Mouse (Mus musculus) forebrain, embryonic 11.5 days (tissue): Measurements from ENCODE around the gene Hist1h1c. TPM values are rescaled to one million over a fixed set of nuclear protein-coding genes. Genes with fewer than 3 reads are reported as not detected.
"Not testable (repeated sequence)": the region's sequence is repeated elsewhere in the genome, so short reads cannot be mapped to it uniquely, and the experiment has no call there.

ENCODE experiments used
- ATAC-seq: fragments of 200-750 bp; cut with Nextera tagmentation; replicated peaks from 2 replicates; pipeline ENCODE4 v1.8.0; 2017; ENCODE audit warnings: moderate TSS enrichment; ENCODE audit not compliant: low FRiP score
- DNase-seq: peaks from one replicate; pipeline ENCODE4 v3.0.0-alpha.2; 2017; ENCODE audit warnings: low spot score
- H3K27ac ChIP-seq: fragments of 300-500 bp; sonication (generic); 2 replicates; pipeline ENCODE4 v1.5.1; 2014; ENCODE audit warnings: low read depth, low read length
- H3K27me3 ChIP-seq: fragments of 300-500 bp; sonication (generic); 2 replicates; pipeline ENCODE4 v1.6.1; 2014; ENCODE audit warnings: mild to moderate bottlenecking, low read length, mixed read lengths; ENCODE audit not compliant: control insufficient read depth, insufficient read depth
- H3K36me3 ChIP-seq: fragments of 300-500 bp; sonication (generic); 2 replicates; pipeline ENCODE4 v1.6.1; 2014; ENCODE audit warnings: mild to moderate bottlenecking, low read length, moderate library complexity, mixed read lengths; ENCODE audit not compliant: control insufficient read depth, insufficient read depth
- H3K4me1 ChIP-seq: fragments of 300-500 bp; sonication (generic); replicated peaks from 2 replicates; pipeline ENCODE4 v1.6.1; 2014; ENCODE audit warnings: low read length, mixed read lengths; ENCODE audit not compliant: control insufficient read depth, insufficient read depth
- H3K4me2 ChIP-seq: fragments of 300-500 bp; sonication (generic); 2 replicates; pipeline ENCODE4 v1.6.1; 2014; ENCODE audit warnings: low read depth, mild to moderate bottlenecking, low read length, moderate library complexity, mixed read lengths; ENCODE audit not compliant: severe bottlenecking
- H3K4me3 ChIP-seq: fragments of 300-500 bp; sonication (generic); 2 replicates; pipeline ENCODE4 v1.5.1; 2014; ENCODE audit warnings: low read depth, low read length
- H3K9ac ChIP-seq: fragments of 300-500 bp; sonication (generic); 2 replicates; pipeline ENCODE4 v1.6.1; 2014; ENCODE audit warnings: low read length
- H3K9me3 ChIP-seq: fragments of 300-500 bp; sonication (generic); 2 replicates; pipeline ENCODE4 v1.6.1; 2016; ENCODE audit warnings: low read length, mixed read lengths; ENCODE audit not compliant: control insufficient read depth
- WGBS: fragments of 180-500 bp; shearing (Covaris S2); extraction: QIAGEN DNeasy Blood & Tissue Kit; methylation state at CpG from one replicate; pipeline ENCODE4 v1.1.7; 2014; 5-methylcytosine and 5-hydroxymethylcytosine counted together
- polyA plus RNA-seq: library from polyadenylated mRNA; unstranded; fragments of >200 nt; fragmentation: Nextera tagmentation; extraction: Ambion mirVana; gene quantifications from 2 replicates; pipeline ENCODE4 v1.2.1, GENCODE M21; 2014

Hist1h1c gene
- polyA plus RNA-seq, 1 experiment from 2014 or later: 15.2 TPM

DNA sequence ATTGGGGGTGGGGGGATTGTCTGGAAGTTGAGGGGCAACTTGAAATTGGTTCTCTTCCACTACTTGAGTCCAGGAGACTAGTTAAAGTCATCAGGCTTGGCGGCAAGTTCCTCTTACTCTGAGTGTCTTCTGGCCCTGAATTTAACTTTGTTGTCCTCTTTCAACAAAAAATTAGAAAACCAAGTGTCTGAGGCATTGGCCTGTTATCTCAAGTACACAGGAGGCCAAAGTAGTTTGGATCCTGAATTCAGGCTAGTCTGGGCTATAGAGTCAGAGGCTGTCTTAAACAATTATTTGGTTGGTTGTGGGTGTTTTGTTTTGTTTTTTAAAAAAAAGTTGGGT is 26.5 kb downstream of the Hist1h1c start:
- no peak overlapping the region for H3K4me3 ChIP-seq
- no peak for ATAC-seq
- no peaks in the 10 kb centered on the region for H3K36me3 ChIP-seq
- no peak overlapping the region for H3K9ac ChIP-seq
- 74% methylated on average over 1 of the region's 1 CpGs for WGBS
- H3K4me2 ChIP-seq: no peak overlapping the region
- no peaks in the 10 kb centered on the region for H3K27me3 ChIP-seq
- DNase-seq: no peak
- H3K4me1 ChIP-seq: peaks cover 4% of the 10 kb centered on the region; the same call in 1 of the 2 replicates
- no peaks in the 10 kb centered on the region for H3K9me3 ChIP-seq
- H3K27ac ChIP-seq: no peak overlapping the region

DNA sequence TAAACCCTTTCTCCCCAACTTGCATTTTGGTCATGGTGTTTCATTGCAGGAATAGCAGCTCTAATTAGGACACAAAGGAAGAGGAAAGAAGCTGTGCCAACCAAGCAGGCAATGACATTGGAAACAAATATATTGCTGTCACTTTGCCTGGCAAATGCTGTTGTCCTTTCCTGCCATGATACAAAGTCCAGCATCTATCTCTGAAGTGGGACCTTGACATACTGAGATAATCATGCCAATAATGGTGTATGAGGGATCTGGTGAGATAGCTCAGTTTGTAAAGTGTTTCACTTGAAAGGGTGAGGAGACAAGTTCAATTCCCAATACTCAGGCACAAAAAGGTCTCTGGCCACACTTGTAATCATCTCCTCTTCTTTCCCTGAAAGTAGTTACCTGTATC is 28.2 kb downstream of the Hist1h1c start:
- Histone ChIP-seq H3K4me1 (peaks cover 4% of the 10 kb centered on the region; the same call in 1 of the 2 replicates), H3K4me3 (no peak overlapping the region), H3K9me3 (no peaks in the 10 kb centered on the region), H3K27me3 (no peaks in the 10 kb centered on the region), H3K4me2 (no peak overlapping the region), H3K27ac (no peak overlapping the region), H3K36me3 (no peaks in the 10 kb centered on the region), H3K9ac (no peak overlapping the region)
- ATAC-seq (no peak), DNase-seq (no peak)

DNA sequence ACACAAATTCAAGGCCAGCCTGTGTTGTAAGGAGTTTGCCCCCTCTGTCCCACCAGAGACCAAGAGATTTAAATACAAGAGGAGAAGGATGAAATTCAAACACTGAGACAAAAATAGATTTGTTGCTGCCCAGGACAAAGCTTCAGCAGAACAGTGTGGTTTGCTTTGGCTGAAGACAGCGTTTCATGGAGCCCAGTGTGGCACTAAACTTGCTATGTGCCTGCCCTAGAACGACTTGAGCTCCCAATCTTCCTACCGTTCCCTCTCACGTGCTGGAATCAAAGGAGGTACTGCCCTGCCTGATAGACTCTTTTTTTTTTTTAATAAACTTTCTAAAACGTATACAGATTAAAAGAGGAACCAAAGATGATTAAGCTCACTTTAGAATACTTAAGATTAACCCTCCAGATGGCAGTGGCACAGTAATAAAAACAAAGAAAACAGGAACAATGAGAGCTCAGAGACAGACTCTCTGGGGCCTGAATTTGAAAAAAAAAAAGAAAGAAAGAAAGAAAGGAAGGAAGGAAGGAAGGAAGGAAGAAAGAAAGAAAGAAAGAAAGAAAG is 30.3 kb downstream of the Hist1h1c start:
- 0 out of 2 replicates have a peak, but pooled peaks cover 2% of the 10 kb centered on the region for H3K4me1 ChIP-seq
- H3K27me3 ChIP-seq: no peaks in the 10 kb centered on the region
- no peak overlapping the region for H3K4me2 ChIP-seq
- no peak for ATAC-seq
- no peak for DNase-seq
- H3K4me3 ChIP-seq: no peak overlapping the region
- H3K9me3 ChIP-seq: no peaks in the 10 kb centered on the region
- H3K27ac ChIP-seq: no peak overlapping the region
- H3K36me3 ChIP-seq: no peaks in the 10 kb centered on the region
- no peak overlapping the region for H3K9ac ChIP-seq
- 41% methylated on average over 5 of the region's 5 CpGs for WGBS

DNA sequence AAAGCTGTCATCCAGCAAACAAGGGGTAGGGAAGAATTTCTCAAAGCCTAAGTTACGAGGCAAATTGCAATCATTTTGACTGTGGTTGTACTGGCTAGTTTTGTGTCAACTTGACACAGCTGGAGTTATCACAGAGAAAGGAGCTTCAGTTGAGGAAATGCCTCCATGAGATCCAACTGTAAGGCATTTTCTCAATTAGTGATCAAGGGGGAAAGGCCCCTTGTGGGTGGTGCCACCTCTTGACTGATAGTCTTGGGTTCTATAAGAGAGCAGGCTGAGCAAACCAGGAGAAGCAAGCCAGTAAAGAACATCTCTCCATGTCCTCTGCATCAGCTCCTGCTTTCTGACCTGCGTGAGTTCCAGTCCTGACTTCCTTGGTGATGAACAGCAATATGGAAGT is 31.0 kb downstream of the Hist1h1c start, which contains the start of gene Trim38:
Gene Trim38, plus strand, starts transcription at position 301 of the 400 bp plus-strand sequence.
- not testable (repeated sequence) for DNase-seq, H3K4me3 ChIP-seq, H3K9ac ChIP-seq, H3K36me3 ChIP-seq, H3K4me2 ChIP-seq, H3K4me1 ChIP-seq, H3K27ac ChIP-seq, ATAC-seq, H3K9me3 ChIP-seq, H3K27me3 ChIP-seq
- 82% methylated on average over 2 of the region's 2 CpGs for WGBS

DNA sequence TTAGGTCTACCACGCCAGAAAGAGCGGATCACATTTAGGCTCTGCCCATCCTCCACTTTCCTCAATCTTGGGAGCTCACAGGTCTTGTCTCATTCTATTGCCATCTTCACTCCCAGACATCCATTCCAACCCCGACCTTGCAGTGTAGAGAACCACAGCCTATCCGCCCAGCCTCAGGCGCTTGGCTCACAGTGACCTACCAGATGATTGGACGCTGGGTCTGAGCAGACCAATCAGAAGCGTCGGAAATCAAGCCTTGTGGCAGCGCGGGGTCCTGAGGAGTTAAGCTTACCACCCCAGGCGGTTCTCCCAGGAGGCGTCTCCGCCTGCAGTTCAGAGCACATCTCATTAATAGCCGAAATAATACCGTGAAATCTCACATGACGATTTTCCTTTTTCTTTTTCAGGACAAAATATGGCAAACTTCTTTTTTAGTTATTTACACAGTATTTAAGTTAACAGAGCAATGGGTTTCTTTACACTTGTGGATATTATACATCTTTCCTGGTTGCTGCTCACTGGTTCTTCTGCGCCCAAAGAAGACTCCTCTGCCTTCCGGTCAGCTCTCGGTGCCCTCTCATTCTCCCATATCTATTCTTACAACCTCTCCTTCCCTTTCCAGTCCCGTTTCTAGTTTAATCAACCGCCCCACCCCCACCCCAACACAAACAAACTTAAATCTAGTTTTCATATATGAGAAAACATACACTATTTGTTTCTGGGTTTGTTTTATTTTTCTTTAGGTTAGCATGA is 34.1 kb downstream of the Hist1h1c start:
- Histone ChIP-seq H3K4me2 (peak overlapping the region; percentile 26; the same call in 1 of the 2 replicates), H3K4me3 (no peak overlapping the region), H3K9me3 (no peaks in the 10 kb centered on the region), H3K9ac (no peak overlapping the region), H3K27me3 (no peaks in the 10 kb centered on the region), H3K4me1 (0 out of 2 replicates have a peak, but pooled peaks cover 2% of the 10 kb centered on the region), H3K36me3 (no peaks in the 10 kb centered on the region), H3K27ac (no peak overlapping the region)
- peak; percentile 69 for DNase-seq
- 26% methylated on average over 21 of the region's 21 CpGs for WGBS
- ATAC-seq: peak; percentile 91

DNA sequence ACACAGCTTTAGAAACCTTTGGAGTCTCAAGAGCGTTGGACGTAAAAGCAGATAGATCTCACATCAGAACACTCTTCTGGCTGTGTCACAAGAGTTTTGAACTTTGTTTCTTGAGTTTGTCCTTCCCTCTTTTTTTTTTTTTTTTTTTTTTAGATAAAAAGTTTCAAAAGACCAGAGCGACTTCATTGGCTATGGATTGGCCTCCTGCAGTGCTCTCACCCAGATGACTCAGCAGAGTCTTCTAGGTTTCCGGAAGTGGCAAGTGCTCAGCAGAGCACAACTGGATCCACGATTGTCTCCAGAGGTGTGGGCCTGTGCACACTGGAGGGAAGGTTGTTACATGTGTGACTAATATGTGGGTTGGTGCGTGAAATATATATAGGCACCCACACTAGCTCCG is 39.7 kb downstream of the Hist1h1c start:
- Histone ChIP-seq H3K4me3 (no peak overlapping the region), H3K9me3 (no peaks in the 10 kb centered on the region), H3K4me2 (no peak overlapping the region), H3K27ac (no peak overlapping the region), H3K27me3 (no peaks in the 10 kb centered on the region), H3K9ac (no peak overlapping the region), H3K36me3 (no peaks in the 10 kb centered on the region), H3K4me1 (no peaks in the 10 kb centered on the region)
- ATAC-seq: no peak
- 89% methylated on average over 7 of the region's 7 CpGs for WGBS
- no peak for DNase-seq

DNA sequence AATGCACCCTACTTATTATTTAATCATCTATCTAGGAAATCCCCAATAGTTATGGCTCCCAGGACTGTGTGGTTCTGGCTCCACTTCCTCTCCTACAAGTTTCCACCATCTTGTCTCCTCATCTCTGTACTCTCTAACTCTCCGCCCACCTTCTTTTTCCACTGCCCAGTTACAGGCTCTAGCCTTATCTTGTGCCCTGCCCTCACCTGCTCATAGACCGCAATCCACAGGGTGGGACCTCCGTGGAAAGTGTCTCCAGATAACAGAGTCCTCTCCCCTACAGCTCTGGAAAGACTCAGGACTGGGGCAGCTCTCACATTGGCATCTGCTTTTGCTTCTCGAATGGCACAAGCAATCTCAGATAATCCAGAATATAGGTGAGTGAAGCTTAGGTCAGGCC is 40.4 kb downstream of the Hist1h1c start:
- no peak overlapping the region for H3K4me3 ChIP-seq
- no peak for ATAC-seq
- no peaks in the 10 kb centered on the region for H3K4me1 ChIP-seq
- H3K9me3 ChIP-seq: no peaks in the 10 kb centered on the region
- 87% methylated on average over 4 of the region's 4 CpGs for WGBS
- H3K4me2 ChIP-seq: no peak overlapping the region
- H3K9ac ChIP-seq: no peak overlapping the region
- no peak for DNase-seq
- H3K27me3 ChIP-seq: no peaks in the 10 kb centered on the region
- no peak overlapping the region for H3K27ac ChIP-seq
- H3K36me3 ChIP-seq: no peaks in the 10 kb centered on the region
